Mouse (Mus musculus): ENCODE data around the gene Fstl3. TPM values are rescaled to one million over a fixed set of nuclear protein-coding genes. Genes with fewer than 3 reads are reported as not detected.

Gene Fstl3
- polyA plus RNA-seq, 1 experiment from 2014 or later = 1.1 TPM

- no peaks in the 10 kb centered on the region for H3K27me3 ChIP-seq (ENCODE audit: low read depth, poor library complexity, severe bottlenecking)
- H3K4me3 ChIP-seq = no peak overlapping the region
- H3K9me3 ChIP-seq (replicated peaks) = no peaks in the 10 kb centered on the region
- 0 out of 2 replicates have a peak overlapping the region, but pooled peaks have one; percentile 20 for H3K27ac ChIP-seq (replicated peaks)
- peak; percentile 86 for DNase-seq (ENCODE audit: low spot score)
- 30% methylated on average over 15 of the region's 15 CpGs for WGBS
- H3K36me3 ChIP-seq = peaks cover 87% of the 10 kb centered on the region
- H3K4me1 ChIP-seq = peaks cover 15% of the 10 kb centered on the region
Observed at GRCm38 (mm10) chr10:79811736-79812637, 34.9 kb downstream of the Fstl3 start.

- H3K27ac ChIP-seq (replicated peaks) = no peak overlapping the region
- H3K27me3 ChIP-seq (ENCODE audit: low read depth, poor library complexity, severe bottlenecking) = no peaks in the 10 kb centered on the region
- H3K4me1 ChIP-seq = peaks cover 14% of the 10 kb centered on the region
- WGBS = 83% methylated on average over 5 of the region's 5 CpGs
- no peaks in the 10 kb centered on the region for H3K9me3 ChIP-seq (replicated peaks)
- no peak overlapping the region for H3K4me3 ChIP-seq
- no peak for DNase-seq (ENCODE audit: low spot score)
- peaks cover 79% of the 10 kb centered on the region for H3K36me3 ChIP-seq
Observed at GRCm38 (mm10) chr10:79814271-79814842, 37.3 kb downstream of the Fstl3 start.

- no peak overlapping the region for H3K4me3 ChIP-seq
- 89% methylated on average over 12 of the region's 12 CpGs for WGBS
- DNase-seq (ENCODE audit: low spot score) = no peak
- no peaks in the 10 kb centered on the region for H3K27me3 ChIP-seq (ENCODE audit: low read depth, poor library complexity, severe bottlenecking)
- no peak overlapping the region for H3K27ac ChIP-seq (replicated peaks)
- peaks cover 81% of the 10 kb centered on the region for H3K36me3 ChIP-seq
- H3K4me1 ChIP-seq = peaks cover 18% of the 10 kb centered on the region
- no peaks in the 10 kb centered on the region for H3K9me3 ChIP-seq (replicated peaks)
Observed at GRCm38 (mm10) chr10:79815671-79816494, 38.8 kb downstream of the Fstl3 start.

GRCm38 (mm10) chr10:79817111-79817510, 40.0 kb downstream of the Fstl3 start:
- H3K4me1 ChIP-seq = peaks cover 18% of the 10 kb centered on the region
- H3K4me3 ChIP-seq = no peak overlapping the region
- DNase-seq (ENCODE audit: low spot score) = no peak
- H3K9me3 ChIP-seq (replicated peaks) = no peaks in the 10 kb centered on the region
- no peaks in the 10 kb centered on the region for H3K27me3 ChIP-seq (ENCODE audit: low read depth, poor library complexity, severe bottlenecking)
- WGBS = 82% methylated on average over 2 of the region's 2 CpGs
- no peak overlapping the region for H3K27ac ChIP-seq (replicated peaks)
- peaks cover 71% of the 10 kb centered on the region for H3K36me3 ChIP-seq

- Histone ChIP-seq H3K4me3 (no peak overlapping the region), H3K27ac (replicated peaks) (0 out of 2 replicates have a peak overlapping the region, but pooled peaks have one; percentile 10), H3K36me3 (peaks cover 60% of the 10 kb centered on the region), H3K27me3 (ENCODE audit: low read depth, poor library complexity, severe bottlenecking) (no peaks in the 10 kb centered on the region), H3K9me3 (replicated peaks) (no peaks in the 10 kb centered on the region), H3K4me1 (peaks cover 26% of the 10 kb centered on the region)
- no peak for DNase-seq (ENCODE audit: low spot score)
- 78% methylated on average over 4 of the region's 4 CpGs for WGBS
Observed at GRCm38 (mm10) chr10:79818225-79818624, 41.2 kb downstream of the Fstl3 start.

GRCm38 (mm10) chr10:79819606-79820005, 42.5 kb downstream of the Fstl3 start:
- Histone ChIP-seq H3K9me3 (replicated peaks) (no peaks in the 10 kb centered on the region), H3K36me3 (peaks cover 56% of the 10 kb centered on the region), H3K4me3 (no peak overlapping the region), H3K27me3 (ENCODE audit: low read depth, poor library complexity, severe bottlenecking) (no peaks in the 10 kb centered on the region), H3K4me1 (peaks cover 26% of the 10 kb centered on the region), H3K27ac (replicated peaks) (no peak overlapping the region)
- WGBS = 94% methylated on average over 17 of the region's 17 CpGs
- DNase-seq (ENCODE audit: low spot score) = no peak

GRCm38 (mm10) chr10:79820277-79820676, 43.2 kb downstream of the Fstl3 start:
- H3K27me3 ChIP-seq (ENCODE audit: low read depth, poor library complexity, severe bottlenecking) = no peaks in the 10 kb centered on the region
- 85% methylated on average over 8 of the region's 8 CpGs for WGBS
- H3K36me3 ChIP-seq = peaks cover 49% of the 10 kb centered on the region
- H3K4me3 ChIP-seq = no peak overlapping the region
- DNase-seq (ENCODE audit: low spot score) = no peak
- no peaks in the 10 kb centered on the region for H3K9me3 ChIP-seq (replicated peaks)
- H3K27ac ChIP-seq (replicated peaks) = no peak overlapping the region
- peaks cover 26% of the 10 kb centered on the region for H3K4me1 ChIP-seq

GRCm38 (mm10) chr10:79820782-79821181, 43.7 kb downstream of the Fstl3 start, which contains the start of gene Misp:
Gene Misp (plus strand): TSS chr10:79820989.
- Histone ChIP-seq H3K27ac (replicated peaks) (no peak within 1 kb of the TSS), H3K9me3 (replicated peaks) (no peaks in the 10 kb centered on the region), H3K4me1 (peaks cover 26% of the 10 kb centered on the region), H3K27me3 (ENCODE audit: low read depth, poor library complexity, severe bottlenecking) (no peaks in the 10 kb centered on the region), H3K36me3 (peaks cover 44% of the 10 kb centered on the region), H3K4me3 (no peak within 1 kb of the TSS)
- WGBS = 69% methylated on average over 11 of the region's 11 CpGs
- no peak for DNase-seq (ENCODE audit: low spot score)

- peaks cover 26% of the 10 kb centered on the region for H3K4me1 ChIP-seq
- no peak overlapping the region for H3K4me3 ChIP-seq
- DNase-seq (ENCODE audit: low spot score) = no peak
- 88% methylated on average over 12 of the region's 12 CpGs for WGBS
- peaks cover 35% of the 10 kb centered on the region for H3K36me3 ChIP-seq
- no peak overlapping the region for H3K27ac ChIP-seq (replicated peaks)
- no peaks in the 10 kb centered on the region for H3K27me3 ChIP-seq (ENCODE audit: low read depth, poor library complexity, severe bottlenecking)
- H3K9me3 ChIP-seq (replicated peaks) = no peaks in the 10 kb centered on the region
Observed at GRCm38 (mm10) chr10:79821731-79822130, 44.7 kb downstream of the Fstl3 start.

- Histone ChIP-seq H3K36me3 (peaks cover 31% of the 10 kb centered on the region), H3K27ac (replicated peaks) (0 out of 2 replicates have a peak overlapping the region, but pooled peaks have one; percentile 10), H3K27me3 (ENCODE audit: low read depth, poor library complexity, severe bottlenecking) (no peaks in the 10 kb centered on the region), H3K4me3 (0 out of 2 replicates have a peak overlapping the region, but pooled peaks have one; percentile 16), H3K9me3 (replicated peaks) (no peaks in the 10 kb centered on the region), H3K4me1 (peaks cover 26% of the 10 kb centered on the region)
- 40% methylated on average over 17 of the region's 17 CpGs for WGBS
- DNase-seq (ENCODE audit: low spot score) = no peak
Observed at GRCm38 (mm10) chr10:79822372-79822771, 45.3 kb downstream of the Fstl3 start.

- H3K27ac ChIP-seq (replicated peaks) = no peak overlapping the region
- peaks cover 30% of the 10 kb centered on the region for H3K36me3 ChIP-seq
- H3K4me3 ChIP-seq = no peak overlapping the region
- H3K9me3 ChIP-seq (replicated peaks) = no peaks in the 10 kb centered on the region
- DNase-seq (ENCODE audit: low spot score) = no peak
- 81% methylated on average over 6 of the region's 6 CpGs for WGBS
- peaks cover 24% of the 10 kb centered on the region for H3K4me1 ChIP-seq
- H3K27me3 ChIP-seq (ENCODE audit: low read depth, poor library complexity, severe bottlenecking) = no peaks in the 10 kb centered on the region
Observed at GRCm38 (mm10) chr10:79823011-79823410, 45.9 kb downstream of the Fstl3 start.

GRCm38 (mm10) chr10:79824413-79824812, 47.3 kb downstream of the Fstl3 start:
- Histone ChIP-seq H3K4me1 (peaks cover 20% of the 10 kb centered on the region), H3K36me3 (peaks cover 16% of the 10 kb centered on the region), H3K4me3 (no peak overlapping the region), H3K27ac (replicated peaks) (no peak overlapping the region), H3K27me3 (ENCODE audit: low read depth, poor library complexity, severe bottlenecking) (no peaks in the 10 kb centered on the region), H3K9me3 (replicated peaks) (no peaks in the 10 kb centered on the region)
- DNase-seq (ENCODE audit: low spot score) = no peak
- WGBS = 78% methylated on average over 6 of the region's 6 CpGs

All from midbrain, embryonic 10.5 days (tissue).